Mouse (Mus musculus): ENCODE results near the gene Cfap157.

Gene Cfap157

DNA sequence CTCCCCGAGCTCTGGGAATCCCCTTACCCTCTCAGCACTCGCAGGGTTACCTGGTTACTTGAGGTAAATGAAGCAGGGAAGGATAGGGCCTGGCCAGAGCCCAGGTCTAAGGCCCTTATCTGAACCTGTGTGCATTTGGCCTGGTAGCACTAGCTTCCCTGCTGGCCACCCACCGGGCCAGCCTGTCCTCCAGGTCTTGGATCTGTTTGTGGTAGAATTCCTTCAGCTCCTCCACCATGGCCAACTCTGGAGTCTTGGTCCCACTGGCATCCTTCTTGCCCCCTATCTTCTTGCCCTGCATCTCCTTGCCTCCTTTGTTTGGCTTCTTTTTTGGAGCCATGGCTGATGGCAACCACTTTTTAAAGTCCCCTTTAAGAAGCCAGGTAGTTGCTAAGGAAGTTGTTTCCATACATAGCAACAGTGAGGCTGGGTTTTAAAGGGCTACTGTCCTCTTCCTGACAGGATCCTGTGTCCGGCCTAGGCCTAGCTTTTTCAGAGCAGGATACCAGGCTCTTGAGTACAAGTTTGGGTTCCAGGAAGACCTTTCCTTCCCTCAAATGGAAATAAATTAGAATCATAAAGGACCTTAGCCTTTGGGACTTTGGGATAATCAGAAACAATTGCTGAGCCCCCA is at the start of gene Cfap157:
Cfap157 (minus strand) TSS at position 381 of the 634 bp plus-strand sequence.
- peak; percentile 58 to 70 for DNase-seq (ENCODE audit: low spot score in 2 of 2)

DNA sequence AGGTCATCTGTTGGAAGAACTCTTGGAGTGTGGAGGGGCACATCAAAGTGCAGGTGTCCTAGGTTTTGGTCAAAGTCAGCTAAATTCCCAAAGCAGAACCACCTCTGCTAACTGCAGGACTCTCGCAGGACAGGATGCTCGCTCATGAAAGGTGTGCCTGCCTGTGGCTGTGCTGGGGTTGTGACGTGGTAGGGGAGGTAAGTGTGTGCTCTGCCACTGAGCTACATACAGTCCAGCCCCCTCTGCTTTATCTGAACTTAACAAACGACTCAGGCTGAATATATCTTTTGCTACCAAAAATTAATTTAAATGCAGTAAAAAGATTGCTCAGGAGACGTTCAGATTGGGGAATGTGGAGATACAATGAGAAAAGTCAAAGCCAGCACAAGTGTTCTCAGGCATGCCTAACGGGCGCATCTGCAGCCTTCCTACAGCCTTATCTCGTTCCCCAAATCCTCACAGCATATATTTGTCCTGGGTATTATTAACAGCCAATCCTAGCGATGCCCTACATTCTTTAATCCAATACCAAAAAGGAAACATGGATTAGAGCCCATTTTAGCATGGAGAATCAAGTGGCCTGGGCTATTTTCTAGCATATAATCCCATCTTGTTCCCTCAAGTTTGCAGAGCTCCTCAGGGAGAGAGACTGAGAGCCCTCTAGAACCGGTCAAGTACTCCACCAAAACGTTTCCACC is 44.9 kb upstream of the Cfap157 start:
- DNase-seq (ENCODE audit: low spot score in 2 of 2), result no peak

DNA sequence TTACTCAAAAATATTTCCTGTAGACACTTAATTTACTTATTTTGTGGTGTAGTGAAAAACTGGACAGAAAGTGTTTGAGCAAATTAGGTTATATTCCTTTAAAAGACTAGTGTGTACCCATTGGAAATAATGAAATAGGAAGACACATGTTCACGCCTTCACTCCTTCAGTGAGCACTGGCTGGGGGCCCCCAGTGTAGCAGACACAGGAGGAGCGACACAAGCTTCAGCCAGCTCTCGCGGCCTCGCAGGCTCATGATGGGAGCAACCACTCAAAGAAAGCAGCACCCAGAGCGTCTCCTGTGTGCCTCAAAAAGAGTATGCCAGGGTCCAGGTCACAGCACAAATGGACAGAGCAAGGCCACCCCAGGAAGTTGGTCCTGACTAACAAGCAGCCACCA is 41.6 kb upstream of the Cfap157 start:
- no peak for DNase-seq (ENCODE audit: low spot score in 2 of 2)

DNA sequence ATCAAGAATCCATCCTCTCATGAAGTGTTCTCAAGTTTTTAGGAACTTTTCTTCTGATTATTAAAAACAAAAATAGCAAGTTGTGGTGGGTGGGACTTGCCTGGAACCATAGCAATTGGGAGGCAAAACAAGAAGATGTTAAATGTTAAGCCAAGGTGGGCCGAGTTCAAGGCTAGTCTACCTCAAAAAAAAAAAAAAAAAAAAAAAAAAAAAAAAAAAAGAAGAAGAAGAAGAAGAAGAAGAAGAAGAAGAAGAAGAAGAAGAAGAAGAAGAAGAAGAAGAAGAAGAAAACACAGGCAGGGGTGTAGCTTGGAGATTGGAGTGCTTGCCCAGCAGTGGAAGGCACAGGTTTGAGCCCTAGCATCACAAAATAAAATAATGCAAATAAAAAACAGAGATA is 40.5 kb upstream of the Cfap157 start:
- no peak for DNase-seq (ENCODE audit: low spot score in 2 of 2)

DNA sequence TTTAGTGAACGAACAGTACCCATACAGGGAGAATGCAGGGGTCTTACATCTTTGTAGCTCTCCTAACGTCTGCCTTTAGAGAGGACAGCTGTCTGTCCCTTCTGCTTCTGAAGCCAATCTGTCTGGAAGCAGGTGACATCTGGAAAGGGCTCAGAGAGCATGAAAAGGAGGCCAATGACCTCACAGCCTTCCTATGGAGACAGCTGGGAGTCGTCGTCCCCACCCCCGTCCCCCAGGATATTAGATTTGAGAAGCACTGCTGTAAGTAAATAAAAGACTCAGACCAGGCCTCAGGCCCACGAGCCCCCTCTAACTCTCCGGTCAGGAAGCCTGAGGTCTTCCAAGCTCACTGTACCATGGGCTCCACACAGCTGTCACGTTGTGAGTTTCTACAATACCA is 40.0 kb upstream of the Cfap157 start:
- DNase-seq (ENCODE audit: low spot score in 2 of 2), result no peak

DNA sequence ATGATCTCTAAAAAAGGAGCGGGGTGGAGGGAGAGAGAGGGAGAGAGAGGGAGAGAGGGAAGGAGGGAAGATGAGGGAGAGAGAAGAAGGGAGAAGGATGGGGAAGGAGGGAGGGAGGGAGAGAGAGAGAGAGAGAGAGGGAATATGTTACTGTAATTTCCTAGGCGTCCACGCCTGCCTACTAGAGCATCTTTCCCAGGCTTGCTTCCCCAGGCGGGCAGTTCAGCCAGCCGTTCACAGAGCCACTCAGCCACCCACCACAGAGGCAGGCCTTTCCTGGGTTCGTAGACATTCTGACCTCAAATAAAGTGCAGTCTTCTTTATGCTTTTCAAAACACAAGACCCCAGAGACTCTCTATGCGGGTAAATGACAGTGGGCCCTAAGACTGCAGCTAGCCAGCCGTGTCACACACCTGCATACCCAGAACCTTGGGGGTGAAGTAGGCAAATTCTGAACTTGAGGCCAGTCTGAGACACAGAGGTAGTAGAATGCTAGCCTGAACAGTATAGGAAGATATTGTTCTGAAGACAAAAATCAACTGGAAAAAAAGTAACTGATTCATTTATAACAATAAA is 39.4 kb upstream of the Cfap157 start:
- DNase-seq (ENCODE audit: low spot score in 2 of 2), result no peak

DNA sequence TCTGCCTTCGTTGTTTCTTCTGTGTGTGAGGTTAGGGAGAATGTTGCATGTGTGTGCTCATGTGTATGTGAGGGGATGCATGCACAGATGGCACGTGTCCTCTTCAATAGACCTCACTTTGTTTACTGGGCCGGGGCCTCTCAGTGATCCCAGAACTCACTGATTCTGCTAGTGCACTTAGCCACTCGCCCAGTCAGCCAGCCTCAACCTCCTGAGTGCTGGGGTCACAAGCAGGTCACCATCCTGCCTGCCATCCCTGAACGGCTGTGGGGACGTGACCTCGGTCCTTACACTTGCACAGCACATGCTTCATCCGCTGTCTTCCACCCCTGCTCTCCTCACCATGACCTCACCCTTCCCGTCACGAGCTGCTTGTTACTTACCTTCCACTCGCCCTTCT is 38.9 kb upstream of the Cfap157 start:
- DNase-seq (ENCODE audit: low spot score in 2 of 2), result no peak

DNA sequence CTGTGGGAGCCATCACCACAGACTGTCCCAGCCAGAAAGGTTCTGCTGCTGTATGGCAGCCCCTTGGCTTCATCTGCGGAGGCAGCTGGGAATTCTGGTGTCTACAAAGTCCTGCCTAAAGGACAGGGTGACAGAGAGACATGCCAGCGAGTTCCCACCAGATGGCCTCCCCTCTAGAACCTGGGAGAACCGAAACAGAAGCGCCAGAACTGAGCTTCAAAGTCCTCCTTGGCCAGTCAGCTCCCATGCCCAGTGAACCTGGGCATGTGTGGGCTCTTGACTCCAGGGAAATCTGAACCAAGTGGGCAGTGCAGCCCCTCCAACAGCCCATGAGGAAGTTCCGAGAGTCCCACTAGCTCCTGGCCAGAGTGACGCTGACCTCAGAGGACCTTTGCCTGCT is 38.4 kb upstream of the Cfap157 start:
- no peak for DNase-seq (ENCODE audit: low spot score in 2 of 2)

DNA sequence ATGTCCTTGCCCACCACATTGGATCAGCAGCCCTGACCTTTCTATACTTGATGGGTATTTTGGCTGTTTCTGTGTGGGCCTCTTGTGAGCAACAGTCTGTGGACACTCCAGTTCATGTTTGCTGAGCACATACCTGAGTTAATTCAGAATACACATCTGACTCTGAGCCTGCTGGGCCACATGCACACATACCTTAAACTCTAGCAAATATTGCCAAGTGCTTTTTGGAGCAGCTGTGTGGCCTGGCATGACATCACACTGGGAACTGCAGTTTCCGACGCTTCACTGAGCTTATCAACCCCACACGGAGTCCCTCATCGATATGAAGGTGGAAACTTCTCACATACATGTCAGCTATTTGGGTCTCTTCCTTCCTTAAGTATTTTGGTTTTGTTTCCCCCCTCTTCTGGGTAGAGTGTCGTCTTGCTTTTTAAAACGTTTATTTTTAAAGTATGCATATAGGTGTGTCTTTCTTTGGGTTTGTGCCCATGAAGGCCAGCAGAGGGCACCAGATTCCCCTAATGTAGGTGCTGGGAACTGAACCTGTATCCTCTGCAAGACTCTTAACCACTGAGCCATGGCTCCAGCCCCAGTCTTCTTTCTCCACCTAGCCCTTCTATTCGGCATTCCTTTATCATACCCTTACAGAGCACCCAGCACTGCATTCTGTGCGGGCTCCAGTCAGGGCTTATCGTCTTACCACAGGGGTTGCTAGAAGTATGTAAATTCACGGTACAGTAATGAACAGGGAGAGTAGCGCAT is 37.0 kb upstream of the Cfap157 start:
- no peak for DNase-seq (ENCODE audit: low spot score in 2 of 2)

DNA sequence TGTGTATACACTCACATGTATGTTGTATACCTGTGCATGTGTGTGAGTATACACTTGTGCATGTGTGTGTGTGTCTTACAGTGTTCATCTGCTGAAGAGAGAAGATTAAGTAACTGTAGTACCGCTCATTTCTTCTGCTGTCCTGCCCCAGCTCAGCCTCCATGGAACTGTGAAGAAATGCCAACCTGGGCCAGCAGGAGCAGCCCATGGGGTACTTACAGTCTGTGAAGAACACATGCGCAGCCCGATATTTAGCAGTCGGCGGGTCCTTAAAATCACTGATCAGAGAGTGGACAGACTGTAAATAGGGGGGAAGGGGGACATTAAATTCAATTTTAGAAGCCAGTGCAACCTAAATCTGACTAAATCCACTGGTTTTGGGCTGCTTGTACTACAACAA is 34.0 kb upstream of the Cfap157 start:
- DNase-seq (ENCODE audit: low spot score in 2 of 2), result no peak

DNA sequence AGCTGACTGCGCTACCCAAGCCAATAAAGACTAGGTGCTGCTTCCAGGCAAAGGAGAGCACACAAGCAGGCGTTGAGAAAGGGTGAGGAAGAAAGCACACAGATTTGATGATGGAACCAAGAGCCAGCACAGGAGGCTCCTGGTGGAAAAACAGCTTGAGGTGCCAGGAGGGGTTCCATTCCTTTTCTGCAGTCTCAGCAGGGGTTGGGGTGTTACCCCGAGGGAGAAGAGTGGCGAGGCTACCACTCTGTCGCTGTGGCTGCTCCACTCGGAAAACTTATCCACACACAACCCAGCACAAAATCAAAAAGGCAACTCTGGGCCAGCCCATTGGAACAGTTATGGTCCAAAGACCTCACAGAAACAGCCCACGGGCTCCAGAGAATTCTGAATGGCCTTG is 33.4 kb upstream of the Cfap157 start:
- no peak for DNase-seq (ENCODE audit: low spot score in 2 of 2)

DNA sequence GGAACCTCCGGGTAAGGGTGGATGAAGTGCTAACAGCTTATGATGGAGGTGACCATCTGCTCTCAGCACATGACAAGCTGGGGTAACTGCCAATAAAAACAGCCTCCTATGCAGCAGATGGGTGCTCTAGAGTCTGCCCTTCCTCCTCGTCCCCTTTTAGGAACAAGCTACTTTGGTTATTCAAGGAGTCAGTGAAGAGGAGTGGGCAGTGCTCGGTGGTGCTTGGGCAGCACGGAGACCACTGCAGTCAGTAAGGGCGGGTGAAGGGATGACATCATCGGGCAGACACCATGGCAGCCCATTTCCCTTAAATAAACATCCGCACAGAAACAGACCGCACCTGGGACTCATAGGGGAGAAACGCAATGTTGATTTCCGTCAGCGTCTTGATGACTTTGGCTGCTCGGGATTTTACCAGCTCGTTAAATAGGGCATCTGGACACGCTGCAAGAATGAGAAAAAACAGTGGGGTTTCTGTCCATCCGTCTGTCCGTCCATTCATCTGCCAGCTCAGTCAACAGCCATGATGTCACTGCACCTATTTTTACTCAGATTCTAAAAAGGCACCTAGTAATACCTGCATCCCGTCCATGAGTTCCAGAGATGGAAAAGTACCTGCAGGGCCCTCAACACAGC is 32.8 kb upstream of the Cfap157 start:
- peak in 1 of 2 experiments; percentile 23 for DNase-seq (ENCODE audit: low spot score in 2 of 2)

DNA sequence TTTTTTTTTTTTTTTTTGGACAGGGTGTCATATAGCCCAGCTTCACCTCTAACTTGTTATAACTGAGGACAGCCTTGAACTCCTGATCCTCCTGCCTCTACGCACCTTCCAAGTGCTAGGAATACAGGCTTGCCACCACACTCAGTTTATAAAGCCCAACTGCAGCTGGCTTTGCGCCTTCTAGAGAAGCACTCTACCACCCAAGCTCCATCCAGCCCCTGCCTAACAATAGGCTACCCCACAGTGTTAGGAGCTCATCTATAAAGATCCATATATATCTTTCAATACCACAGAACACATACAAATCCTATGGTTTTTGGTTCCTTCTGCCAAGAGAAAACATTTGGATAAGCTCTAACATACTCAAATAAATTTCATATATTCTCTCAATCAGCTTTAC is 32.3 kb upstream of the Cfap157 start:
- DNase-seq (ENCODE audit: low spot score in 2 of 2), result no peak

DNA sequence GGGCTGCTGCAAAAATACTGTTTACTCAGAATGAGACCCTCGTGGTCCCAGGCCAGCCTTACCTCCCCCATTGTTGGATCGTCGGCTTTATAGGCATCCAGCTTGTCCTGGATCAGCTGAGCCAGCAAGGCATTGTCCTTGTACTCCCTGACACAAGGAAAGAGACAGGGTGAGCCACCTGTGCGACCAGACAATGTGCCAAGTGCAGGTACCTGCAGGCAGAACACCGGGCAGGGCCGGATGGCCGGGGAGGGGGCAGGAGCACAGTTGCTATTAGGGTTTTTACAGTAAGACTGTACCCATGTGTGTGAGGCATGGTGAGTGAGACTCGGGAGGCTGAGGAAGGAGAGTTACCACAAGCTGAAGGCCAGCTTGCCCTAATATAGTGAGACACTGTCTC is 27.7 kb upstream of the Cfap157 start:
- DNase-seq (ENCODE audit: low spot score in 2 of 2), result no peak

DNA sequence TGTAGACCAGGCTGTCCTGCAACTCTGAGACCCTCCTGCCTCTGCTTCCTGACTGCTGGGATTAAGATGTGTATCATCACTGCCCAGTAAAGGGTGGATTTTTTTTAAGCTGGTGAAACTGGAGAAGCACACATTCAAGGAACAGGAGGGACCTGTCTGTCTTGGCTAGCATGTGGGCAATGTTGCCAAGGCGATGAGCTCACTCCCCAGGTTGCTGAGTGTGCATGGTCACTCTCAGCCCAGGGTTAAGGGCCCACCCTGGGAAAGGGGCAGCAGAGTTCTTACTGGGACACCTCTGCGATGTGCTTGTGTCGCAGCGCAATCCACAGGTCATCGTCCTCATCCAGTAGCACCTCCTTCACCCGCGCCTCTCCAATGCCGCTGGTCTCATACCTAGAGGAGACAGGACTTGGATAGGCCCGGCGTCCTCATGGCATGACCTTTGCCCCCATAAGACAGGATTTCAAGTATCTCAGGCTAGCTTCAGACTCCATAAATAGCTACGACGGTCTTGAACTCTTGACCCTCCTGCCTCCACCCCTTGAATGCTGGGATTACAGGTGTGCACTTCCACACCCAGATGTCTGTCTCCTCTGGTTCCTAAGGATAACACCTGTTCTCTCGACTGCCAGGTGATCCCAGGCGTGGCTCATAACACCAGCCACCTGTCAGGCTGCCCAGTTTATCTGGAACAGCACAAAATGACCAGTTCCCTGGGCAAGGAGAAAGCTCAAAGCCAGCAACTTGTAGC is 24.8 kb upstream of the Cfap157 start:
- DNase-seq (ENCODE audit: low spot score in 2 of 2), result no peak

DNA sequence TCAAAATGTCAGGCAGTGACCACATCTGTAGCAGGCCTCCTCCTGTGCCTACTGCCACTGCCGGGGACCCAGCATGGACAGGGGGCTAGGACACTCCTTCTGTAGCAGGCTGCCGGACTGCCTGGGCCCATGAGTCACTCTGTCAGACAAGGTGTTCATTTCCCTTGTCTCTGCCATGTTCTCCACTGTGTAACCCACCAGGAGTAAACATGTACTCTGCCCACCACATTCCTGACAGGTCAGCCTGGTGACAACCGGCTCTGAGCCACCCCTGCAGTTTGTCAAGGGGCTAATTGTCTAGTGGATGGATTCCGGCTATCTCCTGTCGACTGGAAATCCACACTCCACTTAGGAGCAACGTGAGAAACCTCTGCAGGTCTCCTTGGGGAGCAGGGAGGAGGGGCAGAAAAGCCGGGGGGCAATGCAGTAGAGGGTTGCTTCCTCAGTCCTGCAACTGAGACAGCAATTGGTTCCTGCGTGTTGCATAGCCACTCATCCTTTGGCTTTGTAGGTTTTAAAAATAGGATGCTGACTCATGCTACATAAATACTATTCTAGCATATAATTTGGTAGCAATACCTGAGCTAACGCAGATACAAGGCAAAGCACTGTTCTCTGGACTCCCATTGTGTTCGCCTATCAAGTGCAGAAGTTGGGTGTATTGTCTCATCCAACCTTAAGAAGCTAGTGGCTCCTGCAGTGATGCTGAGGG is 14.2 kb upstream of the Cfap157 start:
- no peak for DNase-seq (ENCODE audit: low spot score in 2 of 2)

DNA sequence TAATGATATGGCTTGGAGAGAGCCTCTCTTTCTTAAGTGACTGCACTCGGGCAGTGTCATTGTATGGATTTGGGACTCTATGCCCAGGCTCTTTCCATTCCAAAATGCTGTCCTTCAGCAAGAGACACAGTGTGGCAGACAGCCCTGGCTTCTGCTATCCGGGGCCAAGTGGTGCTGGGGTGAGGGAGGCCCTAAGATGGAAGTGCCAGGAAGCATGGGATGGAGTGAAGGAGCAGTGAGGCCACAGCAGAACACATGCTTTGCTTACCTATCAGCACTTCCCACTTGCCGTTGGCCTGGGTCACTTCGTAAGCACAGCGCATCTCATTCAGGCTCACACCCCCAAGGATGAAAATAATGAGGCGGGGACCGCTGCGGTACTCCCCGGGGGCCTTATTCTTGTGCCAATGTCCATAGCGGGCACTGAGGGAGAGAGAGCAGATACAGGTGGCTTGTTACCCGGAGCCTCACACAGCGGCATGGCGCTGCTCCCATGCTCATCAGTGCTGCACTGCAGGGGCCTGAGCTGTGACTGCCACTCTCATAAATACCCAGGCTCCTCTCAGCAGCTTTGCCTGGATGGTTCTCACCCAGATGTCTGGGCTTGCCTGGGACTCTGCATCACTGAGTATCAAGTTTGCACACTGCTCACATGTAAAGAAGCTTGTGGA is 11.7 kb upstream of the Cfap157 start:
- DNase-seq (ENCODE audit: low spot score in 2 of 2), result no peak

DNA sequence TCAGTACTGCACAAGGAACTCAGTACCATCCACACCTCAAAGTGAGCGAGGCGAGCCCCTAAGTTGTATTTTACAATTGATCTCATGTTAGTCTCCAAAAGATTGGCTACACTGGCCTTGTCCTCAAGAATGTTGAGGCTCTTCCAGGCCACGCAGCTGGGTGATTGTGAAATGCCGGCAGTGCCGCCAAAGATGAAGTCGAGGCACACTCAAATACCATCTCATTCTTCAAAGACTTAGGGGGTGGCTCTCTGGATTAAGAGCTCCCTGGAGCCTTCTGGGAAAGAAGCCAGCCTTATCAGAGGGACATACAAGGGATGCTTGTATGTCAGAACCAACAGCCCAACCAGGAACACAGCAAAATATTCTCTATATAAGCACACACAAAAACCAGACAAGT is 7.1 kb upstream of the Cfap157 start:
- peak; percentile 68 to 80 for DNase-seq (ENCODE audit: low spot score in 2 of 2)

DNA sequence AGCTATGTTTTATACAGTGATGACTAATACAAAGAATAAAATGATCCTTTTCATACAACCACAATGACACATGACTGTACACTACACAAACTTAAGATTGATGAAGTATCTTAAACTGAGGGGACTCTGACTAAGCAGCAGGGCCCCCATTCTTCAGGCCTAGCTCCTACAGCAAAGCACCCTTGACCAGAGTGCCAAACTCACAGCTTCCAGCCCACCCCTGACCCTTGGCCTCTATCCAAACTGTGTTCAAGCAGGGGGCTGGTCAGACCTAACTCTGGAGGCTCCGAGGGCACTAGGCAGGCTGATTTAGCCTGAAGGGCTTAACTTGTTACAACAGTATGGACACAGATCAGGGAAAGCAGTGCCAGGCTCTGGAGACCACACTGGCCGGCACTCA is 4.4 kb upstream of the Cfap157 start:
- no peak for DNase-seq (ENCODE audit: low spot score in 2 of 2)

DNA sequence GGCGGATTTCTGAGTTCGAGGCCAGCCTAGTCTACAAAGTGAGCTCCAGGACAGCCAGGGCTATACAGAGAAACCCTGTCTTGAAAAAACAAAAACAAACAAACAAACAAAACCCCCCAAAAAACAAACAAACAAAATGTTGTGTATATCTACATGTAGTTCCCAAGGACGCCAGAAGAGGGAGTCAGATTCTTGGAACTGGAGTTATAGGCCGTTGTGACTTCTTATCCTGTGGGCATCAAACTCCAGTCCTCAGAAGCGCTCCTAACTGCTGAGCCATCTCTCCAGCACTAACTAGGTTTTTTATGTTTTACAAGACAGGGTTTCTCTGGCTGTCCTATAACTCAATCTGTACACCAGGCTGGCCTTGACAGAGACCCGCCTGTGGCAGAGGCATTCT is 2.9 kb upstream of the Cfap157 start:
- no peak for DNase-seq (ENCODE audit: low spot score in 2 of 2)

Measured in heart, adult 9 months (tissue).